Mouse (Mus musculus) megakaryocyte, embryonic 14.5 days (primary cell): ENCODE measurements at regions not wholly inside any gene's neighbourhood (a gene's known extent, or its start where the extent isn't known, plus 50 kb on each side); places are given as distances from the start of the nearest gene placed in this dataset.

Source experiments
- FLI1 ChIP-seq: IDR thresholded peaks from 2 replicates; pipeline ENCODE4 v1.6.1; 2012; ENCODE audit warnings: low read length, inconsistent platforms, mixed read lengths
- GATA1 ChIP-seq: IDR thresholded peaks from 3 replicates; pipeline ENCODE4 v1.6.1; 2012; ENCODE audit warnings: mixed read lengths, low read length, inconsistent platforms, borderline replicate concordance

DNA sequence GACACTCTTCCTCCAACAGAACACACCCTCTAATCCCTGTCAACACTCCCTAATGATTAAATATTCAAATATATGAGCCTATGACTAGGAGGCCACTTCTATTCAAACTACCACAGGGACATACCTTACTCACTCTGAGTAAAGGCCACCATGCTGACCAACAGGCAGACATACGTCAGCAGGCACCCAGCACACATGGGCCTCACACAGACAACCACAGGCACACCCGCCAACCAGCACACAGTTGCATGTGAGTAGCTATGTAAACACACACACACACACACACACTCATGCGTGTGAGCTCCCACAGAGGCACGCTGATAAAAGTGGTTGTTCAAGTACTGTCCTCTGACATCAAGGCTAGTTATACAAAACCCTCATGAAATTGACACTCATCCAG lies 89.8 kb downstream of the Rap2a start:
- TF ChIP-seq GATA1 (no peak), FLI1 (no peak)
